Mouse (Mus musculus) small intestine, adult 2 months (tissue): ENCODE data around the gene 1700014D04Rik. TPM values are rescaled to one million over a fixed set of nuclear protein-coding genes. Genes with fewer than 3 reads are reported as not detected.
A peak's percentile ranks its signal among the peaks of the same experiment; 100 is the strongest.
"Not testable (repeated sequence)": the region's sequence is repeated elsewhere in the genome, so short reads cannot be mapped to it uniquely, and the experiment has no call there.

Experiments used
- H3K27ac ChIP-seq: fragments of 200-500 bp; 2 replicates; pipeline ENCODE4 v1.5.1; 2012; ENCODE audit warnings: low read depth, low read length, control low read depth, inconsistent platforms; ENCODE audit not compliant: insufficient read depth
- H3K27me3 ChIP-seq: fragments of 200-500 bp; 2 replicates; pipeline ENCODE4 v1.6.1; 2012; ENCODE audit warnings: mild to moderate bottlenecking, moderate library complexity, low read length, inconsistent platforms; ENCODE audit not compliant: control insufficient read depth, insufficient read depth
- H3K36me3 ChIP-seq: fragments of 200-500 bp; 2 replicates; pipeline ENCODE4 v1.6.1; 2012; ENCODE audit warnings: mild to moderate bottlenecking, low read length, control low read depth, inconsistent platforms; ENCODE audit not compliant: control insufficient read depth, insufficient read depth
- H3K4me1 ChIP-seq: fragments of 200-500 bp; 2 replicates; pipeline ENCODE4 v1.6.1; 2012; ENCODE audit warnings: low read length, inconsistent platforms, mixed read lengths; ENCODE audit not compliant: control insufficient read depth, insufficient read depth, insufficient read length
- H3K4me3 ChIP-seq: fragments of 200-500 bp; 2 replicates; pipeline ENCODE4 v1.5.1; 2012; ENCODE audit warnings: low read depth, mild to moderate bottlenecking, control low read depth, inconsistent platforms, low read length, moderate library complexity
- CTCF ChIP-seq: fragments of 200-500 bp; IDR thresholded peaks from 2 replicates; pipeline ENCODE4 v1.5.1; 2012; ENCODE audit warnings: low read depth, mild to moderate bottlenecking, control low read depth, inconsistent platforms, low read length, moderate library complexity, mixed read lengths; ENCODE audit not compliant: insufficient replicate concordance, insufficient read length; ENCODE audit errors: extremely low read depth
- POLR2A ChIP-seq: fragments of 200-500 bp; IDR thresholded peaks from 2 replicates; pipeline ENCODE4 v1.6.1; 2012; ENCODE audit warnings: low read depth, mild to moderate bottlenecking, control low read depth, inconsistent platforms, low read length, moderate library complexity
- WGBS: fragments of 180-500 bp; shearing (Covaris S2); methylation state at CpG from one replicate; pipeline ENCODE4 v1.1.7; 2018; 5-methylcytosine and 5-hydroxymethylcytosine counted together
- polyA plus RNA-seq: library from polyadenylated mRNA; depleted of rRNA; stranded (reverse); fragments of >200 nt; gene quantifications from 2 replicates; pipeline ENCODE4 v1.2.3, GENCODE M21; 2012

1700014D04Rik gene
- polyA plus RNA-seq, 1 experiment = not detected

DNA sequence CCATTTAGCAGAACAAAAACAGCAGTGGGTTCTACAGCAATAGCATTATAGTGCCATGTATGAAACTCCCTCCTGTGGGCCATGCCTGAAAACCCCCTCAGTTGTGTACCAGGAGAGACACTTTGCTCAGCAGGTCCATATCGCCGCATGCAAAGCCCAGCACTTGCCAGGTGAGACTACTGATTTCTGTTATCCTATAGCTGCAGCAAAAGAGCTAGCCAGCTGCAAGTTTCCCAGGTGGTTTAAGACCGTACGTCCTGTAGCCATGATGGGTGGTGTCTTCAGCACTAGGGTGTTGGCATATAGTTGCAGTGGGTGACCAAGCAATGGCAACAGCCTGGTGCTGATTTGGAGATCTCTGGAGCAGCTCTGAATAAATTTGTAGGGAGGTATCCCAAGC, 7.2 kb downstream of the 1700014D04Rik start:
- Histone ChIP-seq H3K4me3 (no peak overlapping the region), H3K36me3 (no peaks in the 10 kb centered on the region), H3K27me3 (no peaks in the 10 kb centered on the region), H3K4me1 (peaks cover 3% of the 10 kb centered on the region; the same call in 1 of the 2 replicates), H3K27ac (no peak overlapping the region)
- 82% methylated on average over 4 of the region's 4 CpGs for WGBS
- TF ChIP-seq CTCF = no peak
- no peak for TF ChIP-seq POLR2A

DNA sequence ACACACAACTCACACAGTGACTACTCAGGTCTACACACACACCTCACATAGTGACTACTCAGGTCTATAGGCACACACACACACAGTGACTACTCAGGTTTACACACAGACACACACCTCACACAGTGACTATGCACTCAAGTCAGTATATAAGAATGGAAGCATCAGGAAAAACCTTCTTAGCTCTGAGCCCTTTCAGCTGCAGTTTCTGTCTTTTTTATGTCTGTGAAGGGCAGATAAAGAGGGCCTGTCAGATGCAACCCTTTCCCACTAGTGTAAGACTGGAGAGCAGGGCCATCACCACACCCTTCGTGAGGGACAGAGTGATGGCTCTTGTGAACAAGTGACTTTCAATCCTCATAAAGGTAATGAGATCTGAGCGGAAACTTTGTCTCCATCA, 8.1 kb downstream of the 1700014D04Rik start:
- Histone ChIP-seq H3K4me1 (peaks cover 5% of the 10 kb centered on the region; the same call in 1 of the 2 replicates), H3K27ac (no peak overlapping the region), H3K27me3 (no peaks in the 10 kb centered on the region), H3K4me3 (no peak overlapping the region), H3K36me3 (no peaks in the 10 kb centered on the region)
- 81% methylated on average over 2 of the region's 2 CpGs for WGBS
- TF ChIP-seq CTCF (no peak), POLR2A (no peak)

DNA sequence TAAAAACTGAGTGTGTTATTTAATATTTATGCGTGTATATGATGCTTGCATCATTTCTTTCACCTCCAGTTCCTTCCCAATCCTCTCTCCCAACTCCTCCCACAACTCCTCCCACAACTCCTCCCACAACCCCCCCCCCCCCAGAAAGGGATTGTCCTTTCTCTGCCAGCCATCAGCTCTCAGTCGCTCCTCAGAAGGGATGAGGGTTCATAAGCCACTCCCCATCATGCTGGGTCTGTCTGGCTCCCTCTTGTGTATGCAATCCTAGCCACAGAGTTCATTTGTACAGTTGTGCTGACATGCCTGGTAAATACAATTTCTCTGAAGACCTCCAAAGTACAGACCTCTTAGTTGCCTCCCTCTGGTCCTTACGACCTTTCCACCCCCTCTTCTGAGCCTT, 11.4 kb downstream of the 1700014D04Rik start:
- no peaks in the 10 kb centered on the region for H3K27me3 ChIP-seq
- H3K4me3 ChIP-seq = no peak overlapping the region
- TF ChIP-seq POLR2A = no peak
- TF ChIP-seq CTCF = no peak
- peaks cover 5% of the 10 kb centered on the region; the same call in 1 of the 2 replicates for H3K4me1 ChIP-seq
- no peaks in the 10 kb centered on the region for H3K36me3 ChIP-seq
- no peak overlapping the region for H3K27ac ChIP-seq
- WGBS = 22% methylated on average over 3 of the region's 3 CpGs

DNA sequence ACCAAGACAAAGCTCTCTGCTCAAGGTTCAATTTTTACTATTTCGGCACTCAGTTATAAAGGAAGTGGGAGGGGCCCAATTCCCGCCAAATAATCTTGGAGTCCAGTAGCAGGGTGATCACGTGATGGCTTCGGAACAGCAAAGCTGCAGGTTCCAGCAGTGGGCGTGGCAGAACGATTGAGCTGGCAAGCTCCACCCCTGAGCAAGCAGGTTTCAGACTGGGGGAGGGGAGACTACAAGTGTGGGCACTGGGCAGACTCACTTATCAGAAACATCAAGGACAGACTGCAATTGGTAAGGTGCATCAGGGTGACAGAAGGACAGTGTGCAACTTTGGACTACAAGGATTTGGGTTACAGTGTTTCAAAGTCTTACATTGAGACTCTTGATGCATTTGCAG, 12.2 kb downstream of the 1700014D04Rik start:
- H3K27ac ChIP-seq, H3K4me3 ChIP-seq, H3K4me1 ChIP-seq, H3K27me3 ChIP-seq, H3K36me3 ChIP-seq: not testable (repeated sequence)
- 7% methylated on average over 6 of the region's 6 CpGs for WGBS

DNA sequence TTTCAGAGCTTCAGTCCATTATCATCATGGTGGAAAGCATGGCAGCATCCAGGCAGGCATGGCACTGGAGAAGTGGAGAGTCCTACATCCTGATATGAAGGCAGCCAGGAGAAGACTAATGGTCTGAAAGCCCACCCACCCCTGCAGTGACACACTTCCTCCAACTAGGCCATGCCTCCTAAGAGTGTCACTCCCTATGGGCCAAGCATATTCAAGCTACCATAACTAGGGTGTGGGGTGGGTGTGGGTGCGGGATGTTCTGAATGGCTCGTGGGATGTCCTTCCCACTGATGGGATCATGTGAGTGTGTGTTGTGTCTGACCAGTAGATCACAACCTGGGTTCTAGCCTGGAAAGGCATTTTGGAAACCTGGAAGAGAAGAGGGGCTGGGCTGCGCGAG, 12.6 kb downstream of the 1700014D04Rik start:
- 49% methylated on average over 4 of the region's 4 CpGs for WGBS
- Histone ChIP-seq H3K27ac (no peak overlapping the region), H3K4me1 (peaks cover 5% of the 10 kb centered on the region; the same call in 1 of the 2 replicates), H3K4me3 (no peak overlapping the region), H3K27me3 (no peaks in the 10 kb centered on the region), H3K36me3 (no peaks in the 10 kb centered on the region)
- TF ChIP-seq POLR2A (no peak), CTCF (no peak)

DNA sequence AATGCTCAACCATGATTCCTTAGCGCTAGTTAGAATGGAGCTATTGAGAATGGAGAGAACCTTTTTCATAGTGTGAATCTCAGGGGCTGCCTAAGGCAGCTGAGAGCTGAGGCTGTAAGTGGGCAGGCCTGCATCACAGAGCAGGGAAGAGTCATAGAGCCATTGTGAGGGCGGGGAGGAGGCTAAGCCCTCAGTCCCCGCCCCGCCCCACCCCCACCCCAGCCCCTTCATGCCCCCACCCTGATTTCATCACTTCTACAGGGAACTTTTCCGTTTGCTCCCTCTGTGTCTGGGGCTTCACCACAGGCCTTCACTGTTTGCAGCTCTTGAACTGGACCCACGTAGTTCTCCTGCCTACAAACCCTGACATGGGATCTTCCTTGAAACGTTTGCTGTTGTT, 14.9 kb downstream of the 1700014D04Rik start, which contains the start of gene Spata31d1d:
Gene Spata31d1d, minus strand, starts transcription at position 101 of the 400 bp plus-strand sequence.
- no peak within 1 kb of the TSS for H3K27ac ChIP-seq
- no peak within 1 kb of the TSS for H3K4me3 ChIP-seq
- TF ChIP-seq POLR2A (no peak), CTCF (no peak)
- H3K4me1 ChIP-seq = peaks cover 5% of the 10 kb centered on the region; the same call in 1 of the 2 replicates
- 50% methylated on average over 7 of the region's 7 CpGs for WGBS
- H3K27me3 ChIP-seq = no peaks in the 10 kb centered on the region
- H3K36me3 ChIP-seq = no peaks in the 10 kb centered on the region

DNA sequence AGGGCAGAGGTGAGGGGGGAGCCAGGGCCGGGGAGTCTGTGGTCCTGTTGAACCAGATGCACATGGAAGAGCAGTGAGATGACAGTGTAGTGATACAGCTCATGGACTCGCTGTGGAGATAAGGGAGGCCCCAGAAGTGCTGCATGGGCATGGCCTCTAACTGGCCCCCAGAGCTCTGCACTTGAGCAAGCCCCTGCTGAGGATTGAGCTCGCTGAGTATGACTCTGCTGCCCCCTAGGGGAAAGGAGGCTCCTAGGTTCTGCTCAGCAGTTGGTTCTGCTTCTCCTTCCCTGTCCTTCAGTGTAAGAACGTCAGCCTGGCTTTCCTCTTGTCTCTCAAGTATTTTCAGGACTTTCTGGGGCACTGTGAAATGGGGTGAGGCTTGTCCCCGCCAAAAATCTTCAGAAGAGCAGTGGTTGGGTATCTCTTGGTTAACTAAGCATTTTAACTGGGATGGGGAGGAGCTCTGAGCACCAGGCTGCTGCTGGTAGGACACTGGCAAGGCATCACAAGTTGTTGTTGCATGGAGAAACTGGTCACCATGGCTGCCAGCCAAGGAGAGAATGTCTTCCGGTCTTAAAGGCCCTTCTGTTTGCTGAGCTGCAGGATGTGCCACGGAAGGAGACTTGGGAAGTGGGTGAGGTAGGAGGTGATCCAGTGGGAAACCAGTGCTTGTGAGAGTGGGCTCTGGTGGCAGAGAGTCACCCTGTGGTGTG, 18.0 kb downstream of the 1700014D04Rik start:
- no peaks in the 10 kb centered on the region for H3K4me1 ChIP-seq
- no peak overlapping the region for H3K4me3 ChIP-seq
- H3K27me3 ChIP-seq = no peaks in the 10 kb centered on the region
- WGBS = 14% methylated on average over 7 of the region's 7 CpGs
- H3K27ac ChIP-seq = no peak overlapping the region
- no peaks in the 10 kb centered on the region for H3K36me3 ChIP-seq
- peak; percentile 95 for TF ChIP-seq CTCF
- no peak for TF ChIP-seq POLR2A
